Mouse (Mus musculus): ENCODE results near the gene Wsb1. TPM values are rescaled to one million over a fixed set of nuclear protein-coding genes. Genes with fewer than 3 reads are reported as not detected.
"Not testable (repeated sequence)": the region's sequence is repeated elsewhere in the genome, so short reads cannot be mapped to it uniquely, and the experiment has no call there.

The Wsb1 gene
- total and polyA plus RNA-seq, 3 experiments, result 84.1 to 129 (median 104) TPM

DNA sequence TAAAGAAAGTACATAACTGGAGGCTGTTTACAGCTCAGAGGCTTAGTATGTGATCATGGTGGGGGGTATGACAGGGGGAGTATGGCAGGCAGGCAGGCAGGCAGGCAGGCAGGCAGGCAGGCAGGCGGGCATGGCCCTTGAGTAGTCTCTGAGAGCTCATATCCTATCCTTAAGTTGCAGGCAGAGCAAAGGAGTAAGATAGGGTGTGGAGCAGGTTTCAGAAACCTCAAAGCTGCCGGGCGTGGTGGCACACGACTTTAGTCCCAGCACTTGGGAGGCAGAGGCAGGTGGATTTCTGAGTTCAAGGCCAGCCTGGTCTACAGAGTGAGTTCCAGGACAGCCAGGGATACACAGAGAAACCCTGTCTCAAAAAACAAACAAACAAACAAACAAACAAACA, 49.8 kb upstream of the Wsb1 start:
- not testable (repeated sequence) for H3K27ac ChIP-seq (ENCODE audit: insufficient read depth, low read depth)

DNA sequence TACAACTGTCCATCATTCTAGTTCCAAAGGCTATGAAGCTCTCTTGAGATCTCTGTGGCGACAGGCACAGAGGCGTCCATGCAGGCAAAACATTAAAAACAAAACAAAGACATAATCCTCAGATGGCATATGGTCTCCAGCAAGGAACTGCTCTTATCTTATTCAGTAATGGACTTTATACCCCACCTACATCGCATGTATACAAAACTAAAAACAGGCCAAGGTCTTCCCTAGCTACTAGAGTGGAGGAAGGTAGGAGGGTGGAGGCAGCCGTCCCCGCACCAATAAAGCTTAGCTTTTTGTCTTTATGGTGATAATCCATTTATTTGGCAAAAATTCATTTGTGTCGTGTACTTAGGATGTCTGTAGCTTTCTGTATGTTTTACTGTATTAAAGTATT, 48.6 kb upstream of the Wsb1 start:
- dilution Hi-C loops (cut with MboI; ENCODE audit: extremely low pct_ligation_motif_present, extremely low pct_unique_long_range_greater_than_20kb, low sequenced_read_pairs), result no loop called here
- in situ Hi-C loops (cut with MboI; ENCODE audit: low pct_ligation_motif_present, low pct_unique_long_range_greater_than_20kb, low sequenced_read_pairs), result loop anchor here (5.0 kb wide), 1 partner anchor 94 kb away; no protein-coding TSS in a partner anchor
- no peak for DNase-seq (ENCODE audit: extremely low read depth)

More for the DNA sequence above, 49.8 kb upstream of the Wsb1 start:
- H3K9me3 ChIP-seq (replicated peaks; ENCODE audit: low read length); dilution Hi-C loops (cut with MboI; ENCODE audit: extremely low pct_ligation_motif_present, extremely low pct_unique_long_range_greater_than_20kb, low sequenced_read_pairs); H3K36me3 ChIP-seq (replicated peaks in 1 of 2; ENCODE audit: control insufficient read depth in 1 of 2, insufficient read depth in 1 of 2, low read length in 1 of 2); H3K27me3 ChIP-seq (replicated peaks); H3K79me2 ChIP-seq (replicated peaks; ENCODE audit: control insufficient read depth, extremely low read depth, insufficient read depth, poor library complexity, severe bottlenecking); H3K4me2 ChIP-seq (ENCODE audit: insufficient read depth, low read depth, poor library complexity, severe bottlenecking); DNase-seq (ENCODE audit: extremely low read depth); H3K9ac ChIP-seq (ENCODE audit: insufficient read depth, low read depth); H3K4me3 ChIP-seq (replicated peaks in 1 of 3; ENCODE audit: low read depth in 2 of 3, low read length in 2 of 3, poor library complexity in 1 of 3): not testable (repeated sequence)
- peaks cover 11 to 27% of the 10 kb centered on the region in 2 experiments for H3K4me1 ChIP-seq (ENCODE audit: control insufficient read depth in 1 of 2, insufficient read depth in 2 of 2)
- in situ Hi-C loops (cut with MboI; ENCODE audit: low pct_ligation_motif_present, low pct_unique_long_range_greater_than_20kb, low sequenced_read_pairs), result loop anchor here (5.0 kb wide), 1 partner anchor 93 kb away; no protein-coding TSS in a partner anchor

DNA sequence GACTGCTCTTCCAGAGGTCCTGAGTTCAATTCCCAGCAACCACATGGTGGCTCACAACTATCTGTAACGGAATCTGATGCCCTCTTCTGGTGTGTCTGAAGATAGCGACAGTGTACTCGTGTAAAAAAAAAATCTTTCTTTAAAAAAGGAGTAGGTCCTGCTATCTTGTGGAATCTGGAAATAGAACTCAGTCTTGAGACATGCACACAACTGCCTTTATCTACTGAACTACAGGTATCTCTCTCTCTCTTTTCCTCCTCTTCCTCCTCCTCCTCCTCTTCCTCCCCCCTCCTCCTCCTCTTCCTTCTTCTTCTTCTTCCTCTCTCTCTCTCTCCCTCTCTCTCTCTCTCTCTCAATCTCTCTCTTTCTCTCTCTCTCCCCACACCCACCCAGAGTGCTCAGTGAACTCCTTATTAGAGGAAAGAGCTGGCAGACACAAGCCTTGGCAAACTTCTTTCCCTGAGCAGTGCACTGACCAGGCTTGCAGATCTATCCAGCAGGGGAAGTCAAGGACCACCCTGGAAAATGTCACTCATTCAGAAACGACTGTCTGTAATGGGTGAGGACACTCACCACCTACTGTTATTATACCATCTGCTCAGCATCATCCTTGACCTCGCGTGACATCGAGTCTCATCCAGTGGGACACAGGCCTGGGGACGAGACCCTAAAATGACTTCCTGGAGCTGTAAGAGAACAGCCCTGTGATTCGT, 45.4 kb upstream of the Wsb1 start:
- TF ChIP-seq CTCF (conservative IDR thresholded peaks at IDR 0.05 in 1 of 2, IDR thresholded peaks at IDR 0.05 in 1 of 2; ENCODE audit: low read depth in 2 of 2, low read length in 2 of 2) (peak; percentile 4 to 45; a peak in 2 of 4 replicates), ETS1 (conservative IDR thresholded peaks at IDR 0.05; ENCODE audit: low read depth, low read length) (no peak), SMC3 (IDR thresholded peaks at IDR 0.05; ENCODE audit: low read depth, low read length) (peak; percentile 28), GABPA (IDR thresholded peaks at IDR 0.05; ENCODE audit: insufficient replicate concordance, low read depth, low read length) (no peak), EP300 (IDR thresholded peaks at IDR 0.05; ENCODE audit: low read length) (no peak), RAD21 (IDR thresholded peaks at IDR 0.05; ENCODE audit: low read depth, low read length) (peak; percentile 41), IRF4 (IDR thresholded peaks at IDR 0.05; ENCODE audit: low read depth, low read length) (no peak)
- in situ Hi-C loops (cut with MboI; ENCODE audit: low pct_ligation_motif_present, low pct_unique_long_range_greater_than_20kb, low sequenced_read_pairs), result loop anchor here (5.0 kb wide), 1 partner anchor 97 kb away; no protein-coding TSS in a partner anchor
- Histone ChIP-seq H3K27me3 (replicated peaks) (no peaks in the 10 kb centered on the region), H3K79me2 (replicated peaks; ENCODE audit: control insufficient read depth, extremely low read depth, insufficient read depth, poor library complexity, severe bottlenecking) (no peaks in the 10 kb centered on the region), H3K9ac (ENCODE audit: insufficient read depth, low read depth) (no peak overlapping the region), H3K9me3 (replicated peaks; ENCODE audit: low read length) (no peaks in the 10 kb centered on the region), H3K36me3 (replicated peaks in 1 of 2; ENCODE audit: control insufficient read depth in 1 of 2, insufficient read depth in 1 of 2, low read length in 1 of 2) (no peaks in the 10 kb centered on the region), H3K4me2 (ENCODE audit: insufficient read depth, low read depth, poor library complexity, severe bottlenecking) (no peak overlapping the region), H3K4me3 (replicated peaks in 1 of 3; ENCODE audit: low read depth in 2 of 3, low read length in 2 of 3, poor library complexity in 1 of 3) (no peak overlapping the region), H3K4me1 (ENCODE audit: control insufficient read depth in 1 of 2, insufficient read depth in 2 of 2) (peaks cover 3% of the 10 kb centered on the region in 2 experiments; a peak in 2 of 4 replicates), H3K27ac (ENCODE audit: insufficient read depth, low read depth) (no peak overlapping the region)
- DNase-seq (ENCODE audit: extremely low read depth), result no peak
- dilution Hi-C loops (cut with MboI; ENCODE audit: extremely low pct_ligation_motif_present, extremely low pct_unique_long_range_greater_than_20kb, low sequenced_read_pairs), result no loop called here

More for the DNA sequence above, 48.6 kb upstream of the Wsb1 start:
- H3K4me3 ChIP-seq (replicated peaks in 1 of 3; ENCODE audit: low read depth in 2 of 3, low read length in 2 of 3, poor library complexity in 1 of 3), result no peak overlapping the region
- H3K27ac ChIP-seq (ENCODE audit: insufficient read depth, low read depth), result no peak overlapping the region
- H3K9me3 ChIP-seq (replicated peaks; ENCODE audit: low read length), result no peaks in the 10 kb centered on the region
- peaks cover 10 to 22% of the 10 kb centered on the region in 2 experiments for H3K4me1 ChIP-seq (ENCODE audit: control insufficient read depth in 1 of 2, insufficient read depth in 2 of 2)
- no peak overlapping the region for H3K4me2 ChIP-seq (ENCODE audit: insufficient read depth, low read depth, poor library complexity, severe bottlenecking)
- H3K27me3 ChIP-seq (replicated peaks), result no peaks in the 10 kb centered on the region
- H3K9ac ChIP-seq (ENCODE audit: insufficient read depth, low read depth), result no peak overlapping the region
- H3K79me2 ChIP-seq (replicated peaks; ENCODE audit: control insufficient read depth, extremely low read depth, insufficient read depth, poor library complexity, severe bottlenecking), result no peaks in the 10 kb centered on the region
- H3K36me3 ChIP-seq (replicated peaks in 1 of 2; ENCODE audit: control insufficient read depth in 1 of 2, insufficient read depth in 1 of 2, low read length in 1 of 2), result no peaks in the 10 kb centered on the region
- TF ChIP-seq ZKSCAN1 (IDR thresholded peaks at IDR 0.05; ENCODE audit: borderline replicate concordance, low read depth, low read length), result no peak
- TF ChIP-seq RAD21 (IDR thresholded peaks at IDR 0.05; ENCODE audit: low read depth, low read length), result no peak
- TF ChIP-seq MAX (IDR thresholded peaks at IDR 0.05; ENCODE audit: low read length), result no peak
- no peak for TF ChIP-seq POLR2AphosphoS2 (IDR thresholded peaks at IDR 0.05; ENCODE audit: low read depth, low read length)
- TF ChIP-seq MXI1 (IDR thresholded peaks at IDR 0.05; ENCODE audit: low read depth, low read length), result no peak
- TF ChIP-seq UBTF (IDR thresholded peaks at IDR 0.05; ENCODE audit: low read depth, low read length), result no peak
- TF ChIP-seq TBP (conservative IDR thresholded peaks at IDR 0.05; ENCODE audit: low read depth, low read length), result no peak
- no peak for TF ChIP-seq MYC (IDR thresholded peaks at IDR 0.05; ENCODE audit: low read depth, low read length)
